Mouse (Mus musculus) gonadal fat pad, adult 2 months (tissue): ENCODE measurements around the gene Tnfrsf25. TPM values are rescaled to one million over a fixed set of nuclear protein-coding genes. Genes with fewer than 3 reads are reported as not detected.

Experiments used
- DNase-seq: peaks from one replicate; pipeline ENCODE4 v3.0.0-alpha.2; 2012; ENCODE audit warnings: low read depth
- polyA plus RNA-seq: library from polyadenylated mRNA; depleted of rRNA; stranded (reverse); fragments of >200 nt; gene quantifications from 2 replicates; pipeline ENCODE4 v1.2.3, GENCODE M21; 2012

Gene Tnfrsf25
- polyA plus RNA-seq, 1 experiment = 6.1 TPM

GRCm38 (mm10) chr4:152141521-152142135, 25.9 kb downstream of the Tnfrsf25 start:
- DNase-seq = no peak

DNA sequence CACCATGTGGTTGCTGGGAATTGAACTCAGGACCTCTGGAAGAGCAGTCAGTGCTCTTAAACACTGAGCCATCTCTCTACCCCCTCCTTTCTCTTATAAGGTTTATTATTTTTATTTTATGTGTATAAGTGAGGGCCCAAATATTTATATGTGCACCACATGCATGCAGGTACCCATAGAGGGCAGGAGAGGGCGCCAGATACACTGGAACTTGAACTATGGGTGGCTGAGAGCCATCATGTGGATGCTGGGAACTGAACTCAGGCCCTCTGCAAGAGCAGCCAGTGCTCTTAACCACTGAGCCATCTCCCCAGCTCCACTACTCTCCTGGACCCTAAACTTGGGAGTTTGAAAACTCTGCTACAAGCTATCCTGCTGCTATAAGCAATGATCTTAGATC, 27.9 kb downstream of the Tnfrsf25 start:
- no peak for DNase-seq

- no peak for DNase-seq
Measured at GRCm38 (mm10) chr4:152145473-152145872, 29.7 kb downstream of the Tnfrsf25 start.

GRCm38 (mm10) chr4:152146033-152146827, 30.5 kb downstream of the Tnfrsf25 start:
- no peak for DNase-seq

DNA sequence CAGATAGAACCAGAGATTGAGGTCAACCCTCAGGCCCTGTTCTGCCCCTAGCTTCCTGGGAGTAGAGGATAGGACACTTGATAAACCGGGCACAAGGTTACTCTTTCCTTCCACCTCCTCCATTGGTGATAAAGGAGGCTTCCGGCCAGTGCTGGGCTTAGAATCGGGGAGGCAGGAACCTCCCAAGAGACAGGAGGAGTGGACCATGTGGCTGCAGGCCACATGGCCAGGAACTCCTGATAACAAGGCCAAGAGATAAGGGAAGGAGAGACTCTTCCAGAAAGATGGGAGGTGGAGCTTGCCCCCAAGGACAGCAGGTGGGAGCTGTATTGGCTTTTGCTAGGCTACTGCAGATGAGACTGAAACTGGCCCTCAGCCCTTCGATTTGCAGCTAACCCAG, 34.8 kb downstream of the Tnfrsf25 start:
- no peak for DNase-seq

- no peak for DNase-seq
Measured at GRCm38 (mm10) chr4:152151451-152151965, 35.8 kb downstream of the Tnfrsf25 start.

GRCm38 (mm10) chr4:152151966-152152544, 36.3 kb downstream of the Tnfrsf25 start, which contains the start of gene Espn:
Espn (minus strand) TSS chr4:152152371.
- no peak for DNase-seq

DNA sequence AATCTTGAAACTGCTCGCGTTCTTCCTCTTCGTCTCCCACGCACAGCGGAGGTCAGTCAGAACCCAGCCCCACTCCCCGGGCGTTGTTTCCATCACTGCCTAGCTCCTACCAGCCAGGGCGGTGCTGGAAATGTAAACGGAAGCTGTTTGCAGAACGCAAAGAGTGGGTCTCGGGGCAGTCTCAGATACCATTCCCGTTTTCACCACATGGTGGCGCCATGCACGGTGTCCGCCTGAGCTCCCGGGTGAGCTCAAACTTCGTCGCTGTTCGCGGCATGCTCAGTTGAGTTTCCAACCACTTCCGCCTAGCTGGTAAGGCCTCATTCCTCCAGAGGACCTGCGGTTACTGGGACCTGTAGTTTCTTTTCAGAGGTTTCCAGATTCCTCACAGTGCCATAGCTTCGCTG, 38.0 kb downstream of the Tnfrsf25 start:
- no peak for DNase-seq

DNA sequence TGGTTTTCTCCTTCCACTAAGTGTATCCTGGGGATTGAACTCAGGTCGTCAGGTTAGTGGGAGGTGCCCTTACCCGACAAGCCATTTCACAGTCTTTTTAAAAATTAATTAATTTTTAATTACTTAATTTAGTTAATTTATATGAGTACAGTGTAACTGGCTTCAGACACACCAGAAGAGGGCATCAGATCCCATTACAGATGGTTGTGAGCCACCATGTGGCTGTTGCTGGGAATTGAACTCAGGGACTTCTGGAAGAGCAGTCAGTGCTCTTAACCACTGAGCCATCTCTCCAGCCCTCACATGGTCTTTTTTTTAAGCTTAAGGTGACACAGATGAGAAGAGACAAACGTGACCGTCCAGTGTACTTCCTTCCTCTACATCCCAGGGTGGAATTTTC, 39.3 kb downstream of the Tnfrsf25 start:
- DNase-seq = no peak

DNA sequence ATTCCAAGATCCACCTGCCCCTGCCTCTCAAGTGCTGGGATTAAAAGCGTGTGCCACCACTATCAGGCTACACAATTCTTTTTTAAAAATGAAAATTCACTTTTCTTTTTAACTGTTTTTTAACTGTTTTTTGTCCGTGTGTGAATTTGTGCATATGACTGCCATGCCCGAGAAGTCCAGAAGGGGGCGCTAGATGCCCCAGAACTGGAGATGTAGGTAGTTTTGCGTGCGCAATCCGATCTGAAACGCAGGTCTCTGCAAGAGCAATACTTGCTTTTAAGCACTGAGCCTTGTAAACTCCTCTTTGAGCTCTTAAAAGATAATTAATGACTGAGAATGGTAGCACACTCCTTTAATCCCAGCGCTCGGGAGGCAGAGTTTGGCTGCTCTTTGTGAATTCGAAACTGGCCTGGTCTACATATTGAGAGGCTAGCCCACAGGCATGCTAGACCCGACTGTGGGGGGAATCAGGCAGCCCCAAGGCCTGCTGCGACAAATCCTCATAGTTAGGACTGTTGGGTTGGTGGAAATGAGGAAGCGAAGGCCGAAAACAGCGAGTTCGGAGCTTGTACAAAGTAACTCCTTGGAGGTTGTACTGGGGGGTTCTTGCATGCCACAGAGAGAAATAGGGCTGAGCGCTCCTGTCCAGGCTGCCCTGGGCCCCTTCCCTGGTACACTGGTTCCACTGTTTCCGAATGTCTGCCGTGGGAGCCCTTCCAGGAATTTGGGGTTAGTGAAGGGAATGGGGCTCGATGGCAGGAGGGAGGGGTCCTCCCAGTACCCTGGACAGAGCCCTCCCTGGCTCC, 42.2 kb downstream of the Tnfrsf25 start:
- DNase-seq = no peak

- no peak for DNase-seq
Measured at GRCm38 (mm10) chr4:152158585-152159284, 43.0 kb downstream of the Tnfrsf25 start, which contains the start of gene Hes2. Hes2 (plus strand) TSS chr4:152158867.

DNA sequence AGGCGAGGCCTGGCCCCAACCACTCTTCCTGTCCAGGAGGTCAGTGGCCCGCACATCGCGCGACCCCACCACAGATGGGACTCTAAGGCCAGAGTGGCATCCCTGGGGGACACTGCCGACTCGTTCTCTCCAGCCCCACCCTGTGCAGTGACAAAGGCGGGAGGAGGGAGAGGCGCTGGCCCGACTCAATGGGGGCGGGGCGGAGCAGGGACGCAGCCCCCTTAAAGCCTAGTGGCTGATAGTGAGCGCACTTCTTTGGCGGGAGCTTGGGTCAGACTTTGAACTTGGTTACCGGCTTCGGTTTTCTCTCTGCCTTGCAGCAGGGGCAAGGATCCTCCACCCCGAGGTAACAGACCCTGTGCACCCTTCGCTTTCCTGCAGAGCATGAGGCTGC, 43.5 kb downstream of the Tnfrsf25 start:
- DNase-seq = no peak

DNA sequence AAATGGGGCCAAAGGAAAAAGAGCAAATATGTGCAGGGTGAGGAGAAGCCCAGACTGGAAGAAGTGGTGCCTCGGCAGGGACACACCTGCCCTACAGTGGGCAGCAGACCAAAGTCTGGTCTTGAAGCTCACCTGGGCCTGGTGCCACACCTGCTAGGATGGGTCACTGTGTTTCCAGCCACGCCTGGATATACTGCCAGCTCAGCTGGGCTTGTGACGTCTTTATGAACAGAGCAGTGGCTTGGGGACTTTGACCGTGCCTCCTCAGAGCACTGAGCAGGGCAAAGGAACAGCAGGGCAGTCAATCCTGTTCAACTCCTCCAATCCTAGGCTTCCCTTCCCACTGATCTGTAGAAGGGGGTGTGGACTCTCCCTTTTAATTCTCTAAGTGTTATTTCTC, 45.0 kb downstream of the Tnfrsf25 start:
- DNase-seq = no peak

DNA sequence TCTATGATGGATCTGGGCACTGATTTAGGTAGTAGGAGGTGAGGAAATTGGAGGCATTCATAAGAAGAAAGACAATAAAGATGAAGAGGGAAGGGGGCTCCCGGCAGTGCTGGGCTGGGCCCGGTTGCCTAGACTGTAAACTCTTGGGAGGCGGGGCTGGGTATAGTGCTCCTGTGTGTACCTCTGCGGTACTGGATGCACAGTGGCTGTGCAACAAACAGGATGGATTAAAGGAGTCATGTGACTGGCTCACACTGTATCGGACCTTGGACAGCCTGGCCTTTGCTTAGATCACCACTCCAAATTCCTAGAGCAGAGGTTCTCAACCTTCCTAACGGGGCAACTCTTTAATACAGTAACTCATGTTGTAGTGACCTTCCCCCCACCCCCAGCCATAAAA, 45.9 kb downstream of the Tnfrsf25 start:
- no peak for DNase-seq

DNA sequence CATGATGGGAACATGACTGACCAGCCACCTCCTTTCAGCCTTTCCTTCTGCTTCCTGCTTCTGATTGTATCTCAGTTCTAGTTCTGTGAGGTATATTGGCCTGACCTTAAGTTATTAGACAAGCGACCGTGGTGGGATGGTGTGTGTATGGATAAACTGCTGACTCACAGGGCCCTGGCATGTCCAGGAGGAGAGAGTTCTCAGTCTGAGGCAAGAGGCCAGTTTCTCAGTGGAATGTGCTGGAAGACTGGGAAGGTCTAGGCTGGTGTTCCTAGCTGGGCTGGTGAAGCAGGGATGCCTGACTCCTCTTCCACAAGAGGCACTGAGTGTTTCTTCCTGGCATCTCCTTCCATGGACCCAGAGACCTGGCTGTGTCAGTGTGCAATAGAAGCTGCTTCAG, 47.0 kb downstream of the Tnfrsf25 start:
- DNase-seq = no peak

DNA sequence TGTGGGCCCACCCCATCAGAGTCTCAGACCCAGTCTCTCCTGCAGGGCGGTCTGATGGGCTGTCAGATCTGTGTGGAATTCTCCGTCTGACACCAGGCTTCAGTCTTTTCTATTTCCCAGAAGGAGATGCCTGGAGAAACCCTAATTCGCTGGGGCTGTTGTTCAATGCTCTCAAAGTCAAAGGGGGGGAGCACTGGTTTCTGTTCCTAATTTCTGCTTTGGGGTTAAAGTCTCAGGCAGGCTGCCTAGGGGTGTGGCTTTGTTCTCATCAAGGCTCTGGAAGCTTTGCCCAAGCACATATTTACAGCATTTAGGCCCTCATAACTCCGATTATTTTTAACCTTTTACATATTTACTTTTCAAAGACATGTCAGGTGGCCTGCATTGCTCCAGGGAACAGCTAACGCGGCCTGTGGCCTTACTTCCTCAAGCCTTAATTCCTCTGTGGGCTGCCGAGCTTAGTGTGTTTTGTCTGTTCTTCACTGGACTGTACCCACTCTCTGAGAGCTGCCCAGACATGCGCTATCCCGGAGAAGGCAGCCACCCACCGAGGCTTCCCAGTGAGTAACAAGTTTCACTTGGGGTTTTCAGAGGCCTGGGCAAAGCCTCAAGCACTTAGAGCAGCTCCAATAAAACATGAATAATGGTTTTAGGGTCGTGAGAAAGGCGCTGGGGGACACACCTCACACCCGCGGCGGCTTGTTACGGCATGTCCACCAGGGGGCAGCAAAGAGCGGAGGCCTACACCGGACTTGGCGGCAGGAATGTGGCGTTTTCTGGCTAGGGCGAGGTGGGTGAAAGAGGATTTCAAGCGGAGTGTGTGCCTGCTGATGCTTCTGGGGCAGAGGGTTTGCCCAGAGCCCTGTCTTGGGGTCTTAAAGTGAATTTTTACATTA, 49.5 kb downstream of the Tnfrsf25 start:
- no peak for DNase-seq

DNA sequence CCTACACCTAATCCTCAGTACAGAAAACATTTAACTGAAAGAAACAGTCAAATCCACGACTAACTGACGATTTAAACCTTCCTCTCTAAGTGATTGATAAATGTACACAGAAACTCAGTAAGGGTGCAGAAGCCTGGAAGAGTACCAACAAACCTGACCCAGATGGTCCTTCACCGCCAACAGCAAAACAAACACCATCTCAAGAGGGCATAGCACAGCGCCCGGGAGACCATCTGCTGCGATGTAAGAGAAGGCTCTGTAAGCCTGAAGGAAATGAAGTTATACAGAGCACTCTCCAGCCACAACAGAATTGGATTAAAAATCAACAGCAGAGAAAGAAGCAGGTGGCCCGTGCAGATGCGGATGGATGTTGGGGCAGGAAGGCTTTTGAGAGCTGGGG, 52.3 kb downstream of the Tnfrsf25 start:
- DNase-seq = no peak

GRCm38 (mm10) chr4:152169103-152169502, 53.4 kb downstream of the Tnfrsf25 start:
- no peak for DNase-seq
